Comparison of ENCODE assay signal across 20 mouse cellular contexts in genomic region chr17:28694832-28695231, GRCm38 (mm10). TPM values are rescaled to one million over a fixed set of nuclear protein-coding genes. Genes with fewer than 3 reads are reported as not detected.
DNase-seq lines count a peak whose midpoint lies in the region; ATAC-seq and TF ChIP-seq lines count a peak whose summit lies in the region.
"Had no signal": no experiment of that assay in that cellular context is flagged by ENCODE, and none has a peak within 500 bp of the region (broad histone marks: within the 10 kb centered on the region; RNA-seq: fewer than 3 reads in every experiment).

No protein-coding gene starts in this region.

- TF ChIP-seq EP300 in MEL (IDR thresholded peaks at IDR 0.05; ENCODE audit: low read depth in 1 of 2, low read length in 2 of 2) = no peak

- no peak overlapping the region for H3K27ac ChIP-seq in MEL (ENCODE audit: control insufficient read depth, low read depth, low read length)
- peak overlapping the region; percentile 89 for H3K27ac ChIP-seq in macrophage
- H3K27ac ChIP-seq: embryonic facial prominence, embryonic 10.5 days; forebrain, embryonic 10.5 days; heart, embryonic 13.5 days had no signal

- H3K79me2 ChIP-seq in MEL (ENCODE audit: control insufficient read depth, insufficient read depth, low read length, poor library complexity) (peaks cover 72% of the 10 kb centered on the region), macrophage (ENCODE audit: inconsistent target) (peaks cover 81% of the 10 kb centered on the region)

- H3K4me1 ChIP-seq in MEL (ENCODE audit: control insufficient read depth in 1 of 2, insufficient read depth in 2 of 2, low read length in 2 of 2) = peaks cover 15 to 36% of the 10 kb centered on the region in 2 experiments

- no peaks in the 10 kb centered on the region for H3K9me3 ChIP-seq in MEL (replicated peaks; ENCODE audit: insufficient read depth, low read length)
- H3K9me3 ChIP-seq: embryonic facial prominence, embryonic 10.5 days; forebrain, embryonic 10.5 days; heart, embryonic 13.5 days had no signal

- no peak for TF ChIP-seq RAD21 in MEL (IDR thresholded peaks at IDR 0.05; ENCODE audit: low read depth, low read length)

- 13% methylated on average over 4 of the region's 4 CpGs for WGBS in macrophage (ENCODE audit: missing documents)

- no peak for TF ChIP-seq CTCF in MEL (IDR thresholded peaks at IDR 0.05 in 2 of 3, conservative IDR thresholded peaks at IDR 0.05 in 1 of 3; ENCODE audit: control insufficient read depth in 1 of 3, insufficient read depth in 1 of 3, low read depth in 2 of 3, low read length in 3 of 3, poor library complexity in 1 of 3, severe bottlenecking in 1 of 3)

- ATAC-seq in granulocyte monocyte progenitor cell, adult 5-6 weeks (replicated peaks; ENCODE audit: poor library complexity, severe bottlenecking) = peak; percentile 18
- ATAC-seq: forebrain, embryonic 14.5 days; hindbrain, embryonic 16.5 days had no signal

- no peak for TF ChIP-seq POLR2A in MEL (IDR thresholded peaks at IDR 0.05; ENCODE audit: control insufficient read depth in 1 of 2, insufficient read depth in 1 of 2, low read depth in 1 of 2, low read length in 2 of 2, poor library complexity in 1 of 2)

- DNase-seq in kidney, adult 9 months = peak; percentile 64
- no peak for DNase-seq in kidney, adult 8-10 months
- no peak for DNase-seq in MEL (ENCODE audit: low read depth, low spot score)
- no peak for DNase-seq in urinary bladder, adult 18-20 months (ENCODE audit: low spot score in 2 of 2)
- DNase-seq in neural tube, embryonic 10.5 days (ENCODE audit: extremely low spot score, low spot score) = no peak
- DNase-seq: adrenal gland, adult 2 months; adrenal gland, postnatal 25 days; cerebellum, adult 2 months; cerebellum, postnatal 10 days; gastrocnemius, postnatal 25 days; heart, adult 11 months; heart, postnatal 36 days had no signal

- no peak overlapping the region for H3K9ac ChIP-seq in MEL (ENCODE audit: control insufficient read depth, low read depth, low read length, poor library complexity, severe bottlenecking)
- H3K9ac ChIP-seq: heart, embryonic 13.5 days had no signal

- no peaks in the 10 kb centered on the region for H3K27me3 ChIP-seq in MEL (ENCODE audit: control insufficient read depth in 1 of 2, insufficient read depth in 2 of 2, low read length in 2 of 2)
- H3K27me3 ChIP-seq: CH12.LX; heart, embryonic 13.5 days had no signal

- H3K4me3 ChIP-seq in MEL (ENCODE audit: control insufficient read depth in 1 of 2, insufficient read depth in 1 of 2, low read depth in 2 of 2, low read length in 2 of 2) = no peak overlapping the region
- no peak overlapping the region for H3K4me3 ChIP-seq in macrophage (ENCODE audit: inconsistent target)
- H3K4me3 ChIP-seq: embryonic facial prominence, embryonic 10.5 days; forebrain, embryonic 10.5 days; heart, embryonic 13.5 days had no signal

- H3K36me3 ChIP-seq in MEL (ENCODE audit: control insufficient read depth in 1 of 2, insufficient read depth in 2 of 2, low read length in 2 of 2) (peaks cover 0 to 67% of the 10 kb centered on the region in 2 experiments; a peak in 2 of 4 replicates), macrophage (ENCODE audit: inconsistent target) (no peaks in the 10 kb centered on the region)
- H3K36me3 ChIP-seq: forebrain, embryonic 10.5 days; heart, embryonic 13.5 days had no signal

TF ChIP-seq in MEL, 35 proteins besides CTCF, POLR2A, EP300 and RAD21:
- TF ChIP-seq USF2 (IDR thresholded peaks at IDR 0.05; ENCODE audit: borderline replicate concordance in 1 of 2, insufficient read depth in 1 of 2, low read depth in 1 of 2, low read length in 2 of 2) (no peak), NRF1 (IDR thresholded peaks at IDR 0.05; ENCODE audit: insufficient read depth, low read depth, low read length, poor library complexity, severe bottlenecking) (no peak), GATA1 (IDR thresholded peaks at IDR 0.05; ENCODE audit: low read depth, low read length) (no peak), E2F4 (IDR thresholded peaks at IDR 0.05; ENCODE audit: borderline replicate concordance, low read depth, low read length) (no peak), TAL1 (IDR thresholded peaks at IDR 0.05; ENCODE audit: low read length) (peak; percentile 27), SIN3A (IDR thresholded peaks at IDR 0.05; ENCODE audit: low read length) (no peak), RCOR1 (IDR thresholded peaks at IDR 0.05; ENCODE audit: low read depth, low read length) (peak; percentile 86), MYC (IDR thresholded peaks at IDR 0.05; ENCODE audit: low read depth, low read length) (no peak), CHD2 (IDR thresholded peaks at IDR 0.05; ENCODE audit: low read length) (no peak), POLR2AphosphoS5 (IDR thresholded peaks at IDR 0.05; ENCODE audit: borderline replicate concordance, low read depth, low read length) (no peak), MEF2A (IDR thresholded peaks at IDR 0.05; ENCODE audit: extremely low read depth, insufficient replicate concordance, low read depth, low read length, poor library complexity, severe bottlenecking) (no peak)

RNA-seq across cellular contexts. Expression of gene Mapk14, which starts 3.7 kb away (rescaled TPM):
- 61.5 and 67.3 TPM in 2 replicates for total RNA-seq in MEL (2012; rRNA removed)
- polyA plus RNA-seq in MEL (2012; ENCODE audit: insufficient read depth in 1 of 2, insufficient read length in 2 of 2, low read depth in 1 of 2, low replicate concordance in 2 of 2, missing spikeins in 1 of 2) = 10 to 100 TPM in 1 of 2 experiments, not detected in 1; 93.2 TPM
- total RNA-seq in granulocyte monocyte progenitor cell, adult 5-6 weeks (2014; fragmentation: Nextera tagmentation) = 123 and 141 TPM in 2 replicates
- 101 and 156 TPM in 2 replicates for total RNA-seq in granulocyte monocyte progenitor cell, adult 5-6 weeks (2017)
- total RNA-seq in macrophage (2018; cell fraction: chromatin; rRNA removed) = 100 to 1,000 TPM in 24 of 26 experiments, 10 to 100 TPM in 2; 72.8 to 323 (median 169) TPM
- total RNA-seq in macrophage (2018; cell fraction: cytosol; rRNA removed) = 100 to 1,000 TPM in 8 of 26 experiments, 10 to 100 TPM in 18; 72.7 to 112 (median 94.7) TPM
- total RNA-seq in macrophage (2018; cell fraction: nucleus; rRNA removed) = 100 to 1,000 TPM in 21 of 26 experiments, 10 to 100 TPM in 5; 70.1 to 212 (median 141) TPM
- polyA plus RNA-seq in macrophage (2018) = 62.0 to 93.5 TPM (median 63.5 TPM) in 3 replicates

RNA-seq across cellular contexts. Expression of gene Slc26a8, which starts 4.8 kb away (rescaled TPM):
- 0.58 and 0.69 TPM in 2 replicates for total RNA-seq in MEL (2012; rRNA removed)
- polyA plus RNA-seq in MEL (2012; ENCODE audit: insufficient read depth in 1 of 2, insufficient read length in 2 of 2, low read depth in 1 of 2, low replicate concordance in 2 of 2, missing spikeins in 1 of 2) (1 to 10 TPM in 1 of 2 experiments, not detected in 1; 1.6 TPM), macrophage (2018) (not detected in 3 replicates)
- total RNA-seq in granulocyte monocyte progenitor cell, adult 5-6 weeks (2014; fragmentation: Nextera tagmentation) = 3.8 TPM in 1 of 2 replicates, not detected in the other
- total RNA-seq in granulocyte monocyte progenitor cell, adult 5-6 weeks (2017) = 0.93 and 2.5 TPM in 2 replicates
- 1 to 10 TPM in 10 of 26 experiments, under 1 TPM in 9, not detected in 7; 0.27 to 2.9 (median 1.0) TPM for total RNA-seq in macrophage (2018; cell fraction: chromatin; rRNA removed)
- total RNA-seq in macrophage (2018; cell fraction: cytosol; rRNA removed) = under 1 TPM in 2 of 26 experiments, not detected in 24; 0.13 to 0.29 TPM
- total RNA-seq in macrophage (2018; cell fraction: nucleus; rRNA removed) = under 1 TPM in 10 of 26 experiments, not detected in 16; 0.17 to 0.91 (median 0.68) TPM
- total RNA-seq: CH12.LX had no signal

RNA-seq across cellular contexts. Expression of gene AC170998.1, which starts 31.1 kb away (rescaled TPM):
- total RNA-seq in MEL (2012; rRNA removed) = 0.42 and 0.92 TPM in 2 replicates
- polyA plus RNA-seq in MEL (2012; ENCODE audit: insufficient read depth in 1 of 2, insufficient read length in 2 of 2, low read depth in 1 of 2, low replicate concordance in 2 of 2, missing spikeins in 1 of 2) (under 1 TPM in 1 of 2 experiments, not detected in 1; 0.42 TPM), macrophage (2018) (0.93 to 1.7 TPM (median 0.96 TPM) in 3 replicates)
- 10.5 and 19.9 TPM in 2 replicates for total RNA-seq in granulocyte monocyte progenitor cell, adult 5-6 weeks (2014; fragmentation: Nextera tagmentation)
- 1.3 and 3.2 TPM in 2 replicates for total RNA-seq in granulocyte monocyte progenitor cell, adult 5-6 weeks (2017)
- total RNA-seq in macrophage (2018; cell fraction: chromatin; rRNA removed) = 10 to 100 TPM in 25 of 26 experiments, 1 to 10 TPM in 1; 9.8 to 54.7 (median 22.9) TPM
- 1 to 10 TPM in 6 of 26 experiments, under 1 TPM in 6, not detected in 14; 0.14 to 2.6 (median 1.0) TPM for total RNA-seq in macrophage (2018; cell fraction: cytosol; rRNA removed)
- total RNA-seq in macrophage (2018; cell fraction: nucleus; rRNA removed) = 10 to 100 TPM in 18 of 26 experiments, 1 to 10 TPM in 8; 3.2 to 41.5 (median 15.6) TPM
